Mouse (Mus musculus) midbrain, embryonic 16.5 days (tissue): ENCODE measurements around the gene Pkp4. TPM values are rescaled to one million over a fixed set of nuclear protein-coding genes. Genes with fewer than 3 reads are reported as not detected.
A peak's percentile ranks its signal among the peaks of the same experiment; 100 is the strongest.

Source experiments
- ATAC-seq: fragments of 200-750 bp; cut with Nextera tagmentation; 2 replicates; pipeline ENCODE4 v1.8.0; 2017; ENCODE audit warnings: moderate TSS enrichment
- H3K27ac ChIP-seq: fragments of 300-500 bp; sonication (generic); 2 replicates; pipeline ENCODE4 v1.5.1; 2014; ENCODE audit warnings: mild to moderate bottlenecking, low read length, mixed read lengths
- H3K27me3 ChIP-seq: fragments of 300-500 bp; sonication (generic); 2 replicates; pipeline ENCODE4 v1.6.1; 2014; ENCODE audit warnings: low read depth, low read length, mixed read lengths; ENCODE audit not compliant: control insufficient read depth, insufficient read depth
- H3K36me3 ChIP-seq: fragments of 300-500 bp; sonication (generic); 2 replicates; pipeline ENCODE4 v1.6.1; 2014; ENCODE audit warnings: mild to moderate bottlenecking, low read length, moderate library complexity, mixed read lengths; ENCODE audit not compliant: control insufficient read depth, insufficient read depth
- H3K4me1 ChIP-seq: fragments of 300-500 bp; sonication (generic); 2 replicates; pipeline ENCODE4 v1.6.1; 2014; ENCODE audit warnings: mild to moderate bottlenecking, low read length, mixed read lengths; ENCODE audit not compliant: control insufficient read depth, insufficient read depth
- H3K4me2 ChIP-seq: fragments of 300-500 bp; sonication (generic); 2 replicates; pipeline ENCODE4 v1.6.1; 2014; ENCODE audit warnings: mild to moderate bottlenecking, low read length, mixed read lengths
- H3K4me3 ChIP-seq: fragments of 300-500 bp; sonication (generic); 2 replicates; pipeline ENCODE4 v1.5.1; 2014; ENCODE audit warnings: low read depth, mild to moderate bottlenecking, low read length, moderate library complexity, mixed read lengths
- H3K9ac ChIP-seq: fragments of 300-500 bp; sonication (generic); 2 replicates; pipeline ENCODE4 v1.6.1; 2014; ENCODE audit warnings: low read depth, low read length, mixed read lengths
- H3K9me3 ChIP-seq: fragments of 300-500 bp; sonication (generic); replicated peaks from 2 replicates; pipeline ENCODE4 v1.6.1; 2014; ENCODE audit warnings: mild to moderate bottlenecking, low read length, mixed read lengths; ENCODE audit not compliant: control insufficient read depth, poor library complexity, severe bottlenecking
- WGBS: fragments of 180-500 bp; shearing (Covaris S2); extraction: QIAGEN DNeasy Blood & Tissue Kit; methylation state at CpG from one replicate; pipeline ENCODE4 v1.1.7; 2014; 5-methylcytosine and 5-hydroxymethylcytosine counted together
- polyA plus RNA-seq: library from polyadenylated mRNA; unstranded; fragments of >200 nt; fragmentation: Nextera tagmentation; extraction: Ambion mirVana; gene quantifications from 2 replicates; pipeline ENCODE4 v1.2.1, GENCODE M21; 2015

Pkp4 gene
- polyA plus RNA-seq, 1 experiment from 2014 or later: 27.1 TPM

GRCm38 (mm10) chr2:59286247-59286646 is 125.6 kb downstream of the Pkp4 start:
- H3K4me1 ChIP-seq: no peaks in the 10 kb centered on the region; the same call in 1 of the 2 replicates
- no peak overlapping the region for H3K4me2 ChIP-seq
- WGBS: 72% methylated on average over 9 of the region's 9 CpGs
- no peak overlapping the region for H3K4me3 ChIP-seq
- H3K9me3 ChIP-seq: no peaks in the 10 kb centered on the region
- H3K27ac ChIP-seq: no peak overlapping the region
- H3K27me3 ChIP-seq: no peaks in the 10 kb centered on the region
- no peaks in the 10 kb centered on the region for H3K36me3 ChIP-seq
- no peak overlapping the region for H3K9ac ChIP-seq
- ATAC-seq: no peak

GRCm38 (mm10) chr2:59287630-59288029 is 127.0 kb downstream of the Pkp4 start:
- no peaks in the 10 kb centered on the region for H3K9me3 ChIP-seq
- ATAC-seq: no peak

GRCm38 (mm10) chr2:59289411-59289810 is 128.8 kb downstream of the Pkp4 start:
- no peak overlapping the region for H3K9ac ChIP-seq
- ATAC-seq: no peak
- H3K27me3 ChIP-seq: no peaks in the 10 kb centered on the region
- no peaks in the 10 kb centered on the region for H3K36me3 ChIP-seq
- no peak overlapping the region for H3K4me3 ChIP-seq
- H3K9me3 ChIP-seq: no peaks in the 10 kb centered on the region
- H3K4me1 ChIP-seq: no peaks in the 10 kb centered on the region
- WGBS: 82% methylated on average over 2 of the region's 2 CpGs
- no peak overlapping the region for H3K27ac ChIP-seq
- no peak overlapping the region for H3K4me2 ChIP-seq

More at GRCm38 (mm10) chr2:59287630-59288029, 127.0 kb downstream of the Pkp4 start:
- H3K4me3 ChIP-seq: no peak overlapping the region
- no peak overlapping the region for H3K27ac ChIP-seq
- H3K9ac ChIP-seq: no peak overlapping the region
- no peak overlapping the region for H3K4me2 ChIP-seq
- H3K36me3 ChIP-seq: no peaks in the 10 kb centered on the region
- no peaks in the 10 kb centered on the region; the same call in 1 of the 2 replicates for H3K4me1 ChIP-seq
- 73% methylated on average over 8 of the region's 8 CpGs for WGBS
- no peaks in the 10 kb centered on the region for H3K27me3 ChIP-seq

DNA sequence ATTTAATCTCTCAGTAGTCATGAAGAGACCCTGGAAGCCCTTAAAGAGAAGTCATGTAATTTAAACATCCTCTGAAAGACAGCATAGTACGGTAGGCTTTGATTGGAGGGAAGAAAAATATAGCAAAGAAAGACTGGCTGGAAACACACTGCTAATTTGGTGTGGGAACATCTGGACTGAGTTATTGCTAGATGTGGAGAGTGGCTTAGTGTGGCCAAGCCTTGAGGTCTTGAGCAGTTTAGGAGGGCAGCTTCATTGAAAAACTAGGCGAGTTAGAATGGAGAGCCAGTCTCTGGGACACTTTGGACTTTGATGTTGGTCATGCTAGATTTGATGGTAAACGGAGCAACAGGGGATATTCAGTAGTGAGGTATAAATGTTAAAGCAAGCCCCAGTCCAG is 129.7 kb downstream of the Pkp4 start:
- Histone ChIP-seq H3K4me3 (no peak overlapping the region), H3K36me3 (no peaks in the 10 kb centered on the region), H3K4me2 (no peak overlapping the region), H3K27ac (no peak overlapping the region), H3K27me3 (no peaks in the 10 kb centered on the region), H3K4me1 (no peaks in the 10 kb centered on the region), H3K9ac (no peak overlapping the region), H3K9me3 (no peaks in the 10 kb centered on the region)
- ATAC-seq: no peak
- 77% methylated on average over 3 of the region's 3 CpGs for WGBS

- peaks cover 20% of the 10 kb centered on the region for H3K4me1 ChIP-seq
- H3K4me3 ChIP-seq: no peak overlapping the region
- H3K27ac ChIP-seq: no peak overlapping the region
- no peak overlapping the region for H3K4me2 ChIP-seq
- no peaks in the 10 kb centered on the region for H3K27me3 ChIP-seq
- no peaks in the 10 kb centered on the region for H3K36me3 ChIP-seq
- no peak overlapping the region for H3K9ac ChIP-seq
- H3K9me3 ChIP-seq: no peaks in the 10 kb centered on the region
- 89% methylated on average over 3 of the region's 3 CpGs for WGBS
- ATAC-seq: no peak
Measured at GRCm38 (mm10) chr2:59299831-59300230, 139.2 kb downstream of the Pkp4 start.

- no peaks in the 10 kb centered on the region for H3K27me3 ChIP-seq
- peak overlapping the region; percentile 58 for H3K27ac ChIP-seq
- peaks cover 20% of the 10 kb centered on the region for H3K4me1 ChIP-seq
- H3K4me2 ChIP-seq: peak overlapping the region; percentile 32
- H3K4me3 ChIP-seq: no peak overlapping the region
- ATAC-seq: peak; percentile 93
- H3K9me3 ChIP-seq: no peaks in the 10 kb centered on the region
- WGBS: 10% methylated on average over 12 of the region's 12 CpGs
- H3K9ac ChIP-seq: no peak overlapping the region
- H3K36me3 ChIP-seq: peaks cover 5% of the 10 kb centered on the region
Measured at GRCm38 (mm10) chr2:59301671-59302070, 141.0 kb downstream of the Pkp4 start.

DNA sequence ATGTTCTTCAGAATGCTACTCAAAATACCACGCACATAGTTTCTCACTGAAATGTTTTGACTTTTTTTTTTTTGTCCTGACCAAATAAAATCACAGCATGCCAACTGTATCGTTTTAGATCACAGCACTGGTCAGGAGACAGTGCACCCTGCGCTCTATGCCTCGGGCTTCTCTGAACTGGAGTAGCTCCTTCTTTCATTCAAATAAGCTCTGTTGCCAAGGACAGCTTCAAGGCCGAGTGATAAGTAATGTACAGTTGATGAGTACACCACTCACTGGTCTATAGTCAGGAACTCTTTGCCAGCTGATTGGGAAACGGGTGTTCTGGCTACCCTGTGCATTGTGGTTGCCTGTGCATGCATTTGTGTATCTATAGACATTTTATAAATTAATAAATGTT is 141.8 kb downstream of the Pkp4 start:
- no peaks in the 10 kb centered on the region for H3K27me3 ChIP-seq
- WGBS: 43% methylated on average over 6 of the region's 6 CpGs
- no peak overlapping the region for H3K4me3 ChIP-seq
- H3K9me3 ChIP-seq: no peaks in the 10 kb centered on the region
- H3K4me1 ChIP-seq: peaks cover 20% of the 10 kb centered on the region
- H3K27ac ChIP-seq: 0 out of 2 replicates have a peak overlapping the region, but pooled peaks have one; percentile 5
- H3K4me2 ChIP-seq: no peak overlapping the region
- H3K36me3 ChIP-seq: peaks cover 5% of the 10 kb centered on the region
- no peak overlapping the region for H3K9ac ChIP-seq
- peak; percentile 80 for ATAC-seq

- H3K27ac ChIP-seq: no peak overlapping the region
- H3K36me3 ChIP-seq: peaks cover 11% of the 10 kb centered on the region
- no peak overlapping the region for H3K4me2 ChIP-seq
- H3K27me3 ChIP-seq: no peaks in the 10 kb centered on the region
- H3K4me3 ChIP-seq: no peak overlapping the region
- ATAC-seq: no peak
- H3K4me1 ChIP-seq: peaks cover 20% of the 10 kb centered on the region
- 77% methylated on average over 12 of the region's 12 CpGs for WGBS
- H3K9me3 ChIP-seq: no peaks in the 10 kb centered on the region
- H3K9ac ChIP-seq: no peak overlapping the region
Measured at GRCm38 (mm10) chr2:59303530-59304063, 142.9 kb downstream of the Pkp4 start.

DNA sequence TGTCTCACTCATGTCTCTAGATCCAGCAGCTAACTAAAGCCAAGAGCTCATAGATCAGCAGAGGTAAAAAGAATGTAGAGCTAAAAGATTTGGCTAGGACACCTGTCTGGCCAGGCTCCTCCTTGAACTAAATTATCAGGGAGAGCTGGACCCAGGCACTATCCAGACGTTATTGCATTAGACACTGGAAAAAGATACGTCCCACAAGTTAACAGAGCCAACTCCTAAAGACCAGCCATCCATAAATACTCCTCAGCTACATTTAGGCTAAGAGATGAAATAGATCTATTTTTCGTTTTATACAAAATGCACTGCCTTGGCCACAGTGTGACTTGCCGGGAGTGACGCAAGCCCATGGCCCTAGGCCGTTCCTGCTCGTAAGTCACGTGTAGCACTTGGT is 146.7 kb downstream of the Pkp4 start:
- no peaks in the 10 kb centered on the region for H3K9me3 ChIP-seq
- no peak overlapping the region for H3K27ac ChIP-seq
- peaks cover 17% of the 10 kb centered on the region for H3K36me3 ChIP-seq
- peaks cover 11% of the 10 kb centered on the region for H3K4me1 ChIP-seq
- no peak overlapping the region for H3K9ac ChIP-seq
- no peak overlapping the region for H3K4me2 ChIP-seq
- 95% methylated on average over 8 of the region's 8 CpGs for WGBS
- H3K4me3 ChIP-seq: no peak overlapping the region
- ATAC-seq: no peak
- no peaks in the 10 kb centered on the region for H3K27me3 ChIP-seq
